Mouse (Mus musculus) c-Kit-positive CD71-negative TER-119-negative erythroid progenitor cells, embryonic 14.5 days (primary cell): Measurements from ENCODE around the gene Samm50.
A peak's percentile ranks its signal among the peaks of the same experiment; 100 is the strongest.

Source experiments
- DNase-seq: peaks from one replicate; pipeline ENCODE4 v3.0.0-alpha.2; 2013; ENCODE audit warnings: low read depth

Gene Samm50

DNA sequence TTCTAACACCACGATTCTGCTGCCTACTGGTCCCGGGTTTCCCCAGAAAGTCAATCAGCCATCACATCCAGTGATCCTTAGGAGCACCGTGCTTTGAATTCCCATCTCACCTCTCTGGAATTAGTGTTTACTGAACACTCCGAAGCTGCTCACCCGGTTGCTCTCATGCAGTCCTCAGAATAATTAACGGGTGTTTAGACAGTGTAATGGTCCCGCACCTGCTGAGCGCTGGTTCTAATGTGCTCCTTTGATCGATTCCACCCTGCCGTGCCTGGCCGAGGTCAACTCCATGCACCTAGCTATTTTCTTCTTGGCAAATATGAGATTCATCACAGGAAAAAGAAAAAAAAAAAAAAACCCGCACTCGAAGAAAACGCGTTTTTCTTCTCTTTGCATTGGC, 46.5 kb downstream of the Samm50 start:
- no peak for DNase-seq

DNA sequence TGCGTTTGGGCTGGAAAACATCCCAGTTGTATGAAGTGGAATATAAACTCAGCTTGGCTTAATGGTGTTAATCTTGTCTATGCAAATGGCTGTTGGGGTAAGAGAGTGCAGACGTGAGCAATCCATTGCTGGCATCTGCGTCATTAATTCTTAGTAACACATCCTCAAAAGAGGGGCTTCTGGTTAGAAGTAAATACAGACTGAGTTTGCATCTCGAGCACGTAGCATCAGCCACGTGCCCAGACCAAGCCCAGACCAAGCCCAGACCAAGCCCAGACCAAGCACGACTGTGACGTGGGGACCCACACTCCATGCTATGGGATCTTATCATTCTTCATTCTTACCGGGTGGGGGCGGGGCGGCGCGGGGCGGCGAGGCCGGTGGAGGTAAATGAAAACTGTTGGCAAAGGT, 47.0 kb downstream of the Samm50 start:
- no peak for DNase-seq

DNA sequence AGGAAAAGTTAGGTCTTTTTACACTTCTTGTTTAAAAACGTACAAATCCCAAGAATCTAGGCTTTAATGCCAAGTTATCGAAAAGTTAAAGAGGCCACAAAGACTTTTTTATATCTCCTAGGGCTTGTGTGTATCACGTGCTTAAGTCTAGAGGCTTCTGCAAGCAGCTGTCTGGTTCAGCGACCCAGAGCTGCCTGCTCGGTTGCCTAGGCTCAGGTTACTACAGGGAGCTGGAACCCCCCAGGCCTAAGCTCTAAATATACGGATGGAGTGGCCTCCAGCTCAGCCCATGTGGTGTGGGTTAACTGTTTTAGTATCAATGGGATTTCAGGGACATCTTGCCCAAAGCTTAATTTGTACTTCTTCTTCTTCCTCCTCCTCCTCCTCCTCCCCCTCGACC, 49.5 kb downstream of the Samm50 start:
- DNase-seq: no peak

DNA sequence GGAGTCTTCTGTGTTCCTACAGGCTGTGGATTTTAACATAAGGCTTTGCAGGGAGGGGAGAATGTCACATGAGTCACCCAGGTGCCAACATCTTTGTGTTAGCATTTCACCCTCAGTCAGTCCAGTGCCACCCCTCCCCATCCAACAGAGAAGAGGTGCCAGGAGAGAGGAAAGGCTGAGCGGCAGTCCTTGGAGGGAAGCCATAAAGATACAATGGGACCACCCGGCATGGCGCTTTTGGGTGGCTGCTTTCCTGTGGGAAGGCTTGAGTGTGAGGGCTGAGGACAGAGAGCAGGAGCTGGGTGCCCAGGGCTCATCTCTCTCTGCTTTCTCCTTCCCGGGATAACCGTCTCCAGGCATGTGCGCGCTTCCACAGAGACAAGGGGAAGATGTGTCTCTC, 53.1 kb downstream of the Samm50 start:
- DNase-seq: no peak

DNA sequence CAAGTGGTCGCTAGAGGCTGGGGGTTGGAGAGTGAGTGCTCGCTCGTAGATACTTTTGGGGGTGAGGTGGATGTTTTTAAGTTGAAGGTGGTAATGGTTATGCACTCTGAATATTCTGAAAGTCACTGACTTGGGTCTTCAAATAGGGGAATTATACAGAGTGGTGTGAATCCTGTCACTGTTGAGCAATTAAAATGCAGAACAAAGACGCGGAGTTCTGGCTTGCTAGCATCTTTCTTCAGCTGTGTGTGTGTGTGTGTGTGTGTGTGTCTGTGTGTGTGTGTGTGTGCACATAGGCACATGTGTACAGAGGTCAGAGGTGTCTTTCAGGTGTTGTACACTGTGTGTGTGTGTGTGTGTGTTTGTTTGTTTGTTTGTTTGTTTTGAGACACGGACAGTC, 54.2 kb downstream of the Samm50 start:
- no peak for DNase-seq

DNA sequence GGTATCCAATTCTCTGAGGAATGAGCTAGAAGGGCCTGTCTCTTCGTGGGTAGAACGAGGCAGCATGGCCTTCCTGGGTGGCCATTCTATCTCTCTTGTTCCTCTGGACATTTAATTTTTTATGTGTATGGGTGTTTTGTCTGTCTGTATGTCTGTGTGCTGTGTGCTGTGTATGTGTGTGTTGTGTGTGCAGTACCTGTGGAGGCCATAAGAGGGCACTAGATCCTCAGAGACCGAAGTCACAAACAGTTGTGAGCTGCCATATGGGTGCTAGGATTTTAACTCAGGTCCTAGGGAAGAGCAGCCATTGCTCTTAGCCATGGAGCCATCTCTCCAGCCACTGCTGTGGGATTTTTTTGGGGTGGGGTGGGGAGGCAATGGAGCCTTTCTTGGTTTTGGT, 55.3 kb downstream of the Samm50 start:
- no peak for DNase-seq

DNA sequence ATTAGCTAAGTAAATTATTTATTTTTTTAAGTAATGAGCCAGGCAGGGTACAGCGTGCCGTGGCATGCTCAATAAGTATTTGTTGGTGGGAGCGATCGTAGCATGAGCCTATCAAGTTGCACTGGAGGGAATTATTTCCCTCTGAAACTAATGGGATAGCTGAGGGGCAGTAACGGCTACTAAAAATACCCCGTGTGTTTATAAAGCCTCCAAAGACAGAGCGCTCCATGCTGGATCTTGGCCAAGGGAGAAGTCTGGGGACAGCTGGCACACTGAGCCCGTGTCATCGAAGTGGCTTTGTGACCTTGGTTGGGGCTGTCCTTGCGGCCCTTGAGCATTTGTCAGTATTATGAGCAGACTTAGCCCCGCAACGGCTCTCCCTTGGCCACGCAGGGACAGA, 59.2 kb downstream of the Samm50 start:
- no peak for DNase-seq

DNA sequence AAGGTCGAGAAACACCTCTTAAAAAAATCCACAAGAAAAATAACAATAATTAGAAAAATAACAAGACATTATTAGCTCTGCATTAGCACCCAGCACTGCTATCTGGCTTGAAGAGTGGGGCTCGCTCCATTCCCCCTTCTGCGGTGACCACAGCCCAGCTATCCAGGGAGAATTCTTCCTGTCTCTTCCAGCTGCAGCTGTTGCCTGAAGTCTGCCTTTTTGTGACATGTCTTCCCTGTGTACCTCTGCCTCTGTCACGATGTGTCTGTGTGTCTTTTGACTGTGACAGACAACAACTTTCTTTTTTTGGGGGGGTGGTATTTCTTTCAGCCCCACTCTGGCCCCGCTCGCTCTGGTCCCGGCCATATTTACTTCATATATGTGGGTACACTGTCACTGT, 60.6 kb downstream of the Samm50 start:
- no peak for DNase-seq

DNA sequence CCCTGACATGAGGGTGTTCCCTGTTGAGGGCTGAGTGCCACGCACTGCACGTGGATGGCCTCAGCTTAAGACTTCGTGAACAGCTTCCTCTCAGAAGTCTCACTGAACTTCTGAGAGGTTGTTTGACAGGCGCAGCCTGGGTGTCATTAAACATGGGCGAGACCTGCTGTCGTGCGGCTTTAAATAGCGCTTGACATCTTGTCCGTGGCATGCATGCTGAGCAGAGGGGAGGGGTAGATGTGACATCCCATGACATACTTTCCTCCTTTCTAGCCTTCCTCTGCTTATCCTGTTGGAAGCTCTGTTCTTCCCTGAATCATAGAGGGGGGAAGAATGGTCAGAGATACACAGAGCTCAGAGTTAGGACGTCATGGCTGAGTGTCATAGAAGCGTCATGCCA, 61.7 kb downstream of the Samm50 start:
- no peak for DNase-seq

DNA sequence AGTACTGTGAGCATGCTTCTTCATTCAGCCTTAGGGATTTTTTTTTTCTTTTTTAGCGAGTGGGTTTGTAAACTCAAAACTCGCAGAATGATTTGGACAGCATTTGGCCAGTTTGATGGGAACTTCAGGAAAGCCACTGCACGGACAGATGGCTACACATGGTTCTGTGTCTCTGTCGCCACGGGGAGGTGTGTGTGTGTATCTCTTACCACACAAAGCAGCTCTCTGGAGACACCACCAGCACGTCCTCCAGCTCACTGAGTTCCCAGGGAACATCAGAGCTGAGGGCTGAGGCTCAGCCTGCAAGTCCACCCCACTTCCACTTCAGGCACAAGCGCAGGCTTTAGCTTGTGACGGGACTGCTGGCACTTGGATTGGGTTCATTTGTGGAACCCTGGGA, 62.3 kb downstream of the Samm50 start:
- no peak for DNase-seq

DNA sequence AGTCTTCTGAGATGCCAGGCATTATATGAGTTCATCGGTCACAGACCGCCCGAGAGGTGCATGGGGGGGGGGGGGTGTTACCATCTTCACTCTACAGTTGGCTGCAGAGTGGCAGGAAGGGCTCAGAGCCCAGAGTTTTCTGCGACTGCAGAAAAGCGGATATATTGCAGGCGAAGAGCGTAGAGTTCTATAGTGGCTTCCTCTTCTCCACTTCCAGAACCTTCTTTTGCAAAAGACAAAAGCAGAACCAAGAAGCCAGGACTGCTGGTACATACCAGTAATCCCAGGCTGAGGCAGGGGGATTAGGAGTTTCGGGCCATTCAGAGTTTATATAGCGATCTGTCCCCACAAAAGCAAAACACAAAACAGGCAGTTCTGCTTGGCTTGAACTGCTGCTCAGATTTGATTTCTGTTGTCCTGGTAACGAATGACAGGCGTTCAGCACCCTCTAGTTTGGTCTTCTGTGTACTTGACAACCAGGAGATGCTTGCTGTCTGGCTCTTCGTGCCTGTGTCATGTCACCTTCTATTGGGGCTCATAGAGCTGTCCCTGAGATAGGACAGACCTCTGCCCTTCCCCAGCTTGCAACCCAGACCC, 64.3 kb downstream of the Samm50 start:
- DNase-seq: no peak

DNA sequence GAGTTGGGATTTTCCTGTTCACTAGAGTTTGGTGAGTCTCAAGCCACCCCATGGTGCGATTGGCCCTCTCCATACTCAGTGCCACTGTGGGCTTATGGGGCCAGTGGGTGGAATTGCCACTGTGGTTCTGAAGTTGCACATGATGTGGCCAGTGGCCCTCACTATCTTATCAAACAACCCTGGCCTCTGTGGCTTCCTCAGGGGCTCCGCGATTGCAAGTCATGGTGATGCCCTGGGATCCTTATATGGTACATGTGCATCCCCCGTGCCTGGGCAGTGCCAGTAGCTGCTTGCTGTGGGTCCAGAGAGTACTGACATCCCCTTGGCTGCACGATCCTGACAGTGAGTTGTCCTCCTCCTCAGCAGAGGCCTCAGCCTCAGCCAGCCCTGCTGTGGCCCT, 64.8 kb downstream of the Samm50 start:
- DNase-seq: no peak

DNA sequence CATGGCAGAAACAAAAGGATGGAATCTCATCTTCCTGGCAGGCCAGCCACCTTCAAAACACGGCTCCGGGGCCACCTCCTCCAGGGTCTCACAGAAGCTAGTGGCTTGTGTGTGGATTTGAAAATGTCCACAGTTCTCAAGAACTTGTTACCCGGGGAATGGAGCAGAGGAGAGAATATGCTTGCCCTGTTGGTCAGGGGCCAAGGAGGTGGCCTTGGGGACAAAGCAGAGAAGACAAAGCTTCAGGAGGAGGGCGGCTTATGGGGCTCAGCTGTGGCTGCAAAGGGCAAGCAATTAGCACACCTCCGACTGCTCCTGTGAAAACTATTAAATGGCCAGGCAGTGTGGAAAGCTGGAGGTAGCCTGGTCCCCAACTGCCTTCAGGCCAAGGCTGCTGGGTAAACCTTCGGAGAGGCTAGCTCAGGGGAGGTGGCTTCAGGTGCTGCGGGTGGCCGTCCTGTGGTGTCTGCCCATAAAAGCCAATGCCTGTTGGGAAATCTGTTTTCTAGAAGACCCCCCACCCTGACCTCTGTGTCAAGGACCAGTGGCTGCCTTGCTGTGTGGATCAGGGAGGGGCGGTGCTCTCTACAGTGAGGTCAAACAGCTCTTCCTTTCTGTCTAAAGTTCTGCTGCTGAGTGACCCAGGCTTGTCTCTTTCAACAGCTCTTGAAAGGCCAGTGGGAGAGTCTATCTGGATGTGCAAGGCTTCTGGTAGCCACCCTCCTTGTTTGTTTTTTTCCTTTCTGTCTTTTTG, 66.7 kb downstream of the Samm50 start:
- no peak for DNase-seq

DNA sequence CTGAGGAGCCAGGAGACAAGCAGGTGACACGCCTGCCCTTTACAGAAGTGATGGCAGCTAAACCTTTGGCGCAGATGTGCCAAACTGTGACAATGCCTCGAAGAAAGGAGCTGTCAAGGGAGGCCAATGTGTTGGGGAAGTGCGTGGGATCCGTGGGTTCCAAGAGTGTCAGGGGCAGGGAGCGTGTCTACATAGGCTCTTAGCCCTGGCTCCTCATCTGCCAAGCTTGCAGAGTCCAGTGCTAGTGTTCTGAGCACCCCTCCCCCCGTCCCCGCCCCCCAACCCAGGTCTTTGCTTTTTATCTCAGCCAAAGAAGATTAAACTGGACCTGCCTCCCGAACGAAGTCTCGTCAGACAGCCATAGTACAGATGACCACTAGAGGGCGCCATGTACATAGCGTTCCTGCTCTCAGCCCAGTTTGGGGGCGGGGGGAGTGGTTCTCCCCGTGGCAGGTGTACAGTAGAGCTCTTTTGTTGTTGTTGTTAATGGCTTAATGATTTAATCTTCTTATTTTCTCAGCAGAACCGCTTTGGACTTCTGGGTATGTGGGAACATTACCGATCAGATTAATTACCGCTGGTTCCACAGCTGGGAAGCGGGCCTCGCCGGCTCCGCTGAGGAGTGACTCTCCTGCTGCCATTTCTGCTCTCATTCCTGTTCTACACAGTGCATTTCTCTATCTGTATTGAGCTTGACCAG, 68.2 kb downstream of the Samm50 start:
- peak; percentile 42 for DNase-seq

DNA sequence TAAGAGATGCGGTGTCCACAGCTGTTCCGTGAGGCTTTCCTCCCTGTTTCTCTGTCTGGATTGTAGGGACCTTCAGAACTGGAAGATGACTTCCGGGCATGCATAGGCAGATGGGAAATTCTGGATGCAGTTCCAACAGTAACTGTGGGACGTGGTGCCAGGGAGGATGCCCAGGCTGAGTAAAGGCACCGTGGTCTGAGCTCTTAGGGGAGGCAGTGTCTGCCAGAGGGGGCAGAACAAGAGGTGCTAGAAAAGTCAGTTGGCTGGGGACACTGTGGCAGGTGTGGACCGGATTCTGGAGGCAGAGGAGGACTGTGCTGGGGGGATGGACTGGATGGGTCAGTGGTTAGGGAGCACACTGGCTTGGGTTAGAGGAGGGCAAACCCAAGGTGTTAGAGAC, 70.6 kb downstream of the Samm50 start:
- DNase-seq: no peak

DNA sequence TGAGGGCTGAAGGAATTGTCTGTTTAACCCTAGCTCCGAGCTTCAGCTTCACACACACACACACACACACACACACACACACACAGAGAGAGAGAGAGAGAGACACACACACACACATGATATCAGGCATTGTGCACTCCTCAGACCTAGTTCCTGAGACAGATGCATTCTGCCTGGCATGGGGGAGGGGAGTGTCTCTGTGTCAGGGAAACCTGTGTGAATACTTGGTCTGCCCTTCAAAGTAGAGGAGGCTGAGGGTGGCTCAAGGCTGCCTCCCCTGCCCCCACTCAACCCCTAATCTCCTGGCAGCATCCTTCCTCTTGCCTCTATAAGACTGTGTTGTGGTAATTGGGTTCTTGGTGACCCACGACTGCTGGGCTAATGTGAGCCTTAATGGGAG, 71.5 kb downstream of the Samm50 start:
- DNase-seq: no peak

DNA sequence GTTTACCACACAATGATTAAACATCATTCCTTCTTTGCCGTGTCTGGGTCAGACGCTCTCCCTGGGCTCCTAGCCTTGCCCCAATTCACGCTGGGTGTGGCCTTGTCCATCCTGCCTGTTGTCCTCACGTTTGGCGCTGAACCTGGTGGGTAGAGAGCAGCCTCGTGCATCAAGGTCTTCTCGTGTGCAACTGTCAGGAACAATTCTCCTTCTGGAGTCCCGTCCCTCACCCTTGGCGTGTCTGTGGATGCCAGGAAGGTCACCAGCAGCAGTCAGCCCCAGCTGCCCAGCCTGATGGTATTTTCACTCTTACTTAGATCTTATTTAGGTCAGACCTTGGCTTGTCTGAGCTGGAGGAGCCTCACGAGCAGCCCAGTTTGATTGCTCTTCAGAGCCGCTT, 73.1 kb downstream of the Samm50 start:
- DNase-seq: no peak

DNA sequence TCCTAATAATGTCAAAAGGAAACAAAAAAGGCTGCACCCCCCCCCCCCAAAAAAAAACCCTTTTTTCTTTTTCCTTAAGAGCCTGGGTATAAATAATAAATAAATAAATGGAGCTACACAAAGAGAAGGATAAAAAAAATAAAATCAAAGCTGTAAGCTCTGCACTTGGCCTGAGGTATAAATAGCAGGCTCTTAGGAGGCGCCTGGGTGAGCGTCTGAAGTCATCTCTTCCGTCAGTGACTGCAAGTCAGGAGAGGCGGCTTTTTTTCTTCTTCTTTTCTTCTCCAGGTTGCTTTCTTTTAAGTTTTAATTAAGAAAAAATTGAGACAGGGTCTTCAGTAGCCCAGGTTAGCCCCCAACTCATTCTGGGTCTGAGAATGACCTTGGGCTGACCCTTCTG, 74.2 kb downstream of the Samm50 start:
- DNase-seq: no peak
